Mouse (Mus musculus) C2C12 (cell line): ENCODE measurements around the gene Spef1. TPM values are rescaled to one million over a fixed set of nuclear protein-coding genes. Genes with fewer than 3 reads are reported as not detected.

Source experiments
- H3K27me3 ChIP-seq: one replicate; pipeline ENCODE4 v1.6.1; 2011; ENCODE audit not compliant: control insufficient read depth, insufficient read depth, insufficient read length
- H3K36me3 ChIP-seq: one replicate; pipeline ENCODE4 v1.6.1; 2011; ENCODE audit not compliant: control insufficient read depth, insufficient read depth
- H3K4me3 ChIP-seq: one replicate; pipeline ENCODE4 v1.5.1; 2011; ENCODE audit warnings: mild to moderate bottlenecking, control low read depth; ENCODE audit not compliant: poor library complexity, insufficient read depth, severe bottlenecking
- H3K79me2 ChIP-seq: one replicate; pipeline ENCODE4 v1.6.1; 2011; ENCODE audit not compliant: control insufficient read depth, insufficient read depth
- H3K79me3 ChIP-seq: one replicate; pipeline ENCODE4 v1.6.1; 2011; ENCODE audit warnings: low read depth, control low read depth
- H3ac ChIP-seq: one replicate; pipeline ENCODE3; 2011; ENCODE audit warnings: low read depth; ENCODE audit not compliant: control insufficient read depth, insufficient read length
- CEBPB ChIP-seq: IDR thresholded peaks from one replicate; pipeline ENCODE4 v1.6.1; 2011; ENCODE audit warnings: low read depth, mild to moderate bottlenecking, control low read depth, moderate library complexity
- CTCF ChIP-seq: IDR thresholded peaks from one replicate; pipeline ENCODE4 v1.5.1; 2011; ENCODE audit not compliant: control insufficient read depth, insufficient read depth, insufficient read length
- FOSL1 ChIP-seq: IDR thresholded peaks from one replicate; pipeline ENCODE4 v1.8.0; 2011; ENCODE audit warnings: mild to moderate bottlenecking, low read length; ENCODE audit not compliant: poor library complexity, insufficient read depth, severe bottlenecking
- MAX ChIP-seq: IDR thresholded peaks from one replicate; pipeline ENCODE4 v1.6.1; 2011; ENCODE audit warnings: mild to moderate bottlenecking, control low read depth
- MYOD1 ChIP-seq: IDR thresholded peaks from one replicate; pipeline ENCODE4 v1.6.1; 2011; ENCODE audit warnings: low read depth; ENCODE audit not compliant: control insufficient read depth, insufficient read length
- MYOG ChIP-seq: IDR thresholded peaks from one replicate; pipeline ENCODE4 v1.6.1; 2011; ENCODE audit not compliant: control insufficient read depth, insufficient read length; ENCODE audit errors: extremely low read depth
- USF1 ChIP-seq: IDR thresholded peaks from one replicate; pipeline ENCODE4 v1.6.1; 2011; ENCODE audit warnings: low read depth, mild to moderate bottlenecking, control low read depth, moderate library complexity
- polyA plus RNA-seq: library from polyadenylated mRNA; unstranded; fragments of >200 nt; fragmentation: generic; extraction: Trizol; gene quantifications from one replicate; pipeline ENCODE4 v1.2.1, GENCODE M21; 2012; ENCODE audit warnings: missing spikeins

The Spef1 gene
- polyA plus RNA-seq, 1 experiment: 7.6 TPM

GRCm38 (mm10) chr2:131163924-131164323, 23.2 kb downstream of the Spef1 start:
- no peak for TF ChIP-seq MYOG
- TF ChIP-seq USF1: no peak
- no peak for TF ChIP-seq MAX
- TF ChIP-seq CEBPB: no peak
- TF ChIP-seq CTCF: no peak
- no peak for TF ChIP-seq FOSL1
- no peak for TF ChIP-seq MYOD1
- no peak overlapping the region for H3K4me3 ChIP-seq
- H3K79me2 ChIP-seq: peaks cover 8% of the 10 kb centered on the region

DNA sequence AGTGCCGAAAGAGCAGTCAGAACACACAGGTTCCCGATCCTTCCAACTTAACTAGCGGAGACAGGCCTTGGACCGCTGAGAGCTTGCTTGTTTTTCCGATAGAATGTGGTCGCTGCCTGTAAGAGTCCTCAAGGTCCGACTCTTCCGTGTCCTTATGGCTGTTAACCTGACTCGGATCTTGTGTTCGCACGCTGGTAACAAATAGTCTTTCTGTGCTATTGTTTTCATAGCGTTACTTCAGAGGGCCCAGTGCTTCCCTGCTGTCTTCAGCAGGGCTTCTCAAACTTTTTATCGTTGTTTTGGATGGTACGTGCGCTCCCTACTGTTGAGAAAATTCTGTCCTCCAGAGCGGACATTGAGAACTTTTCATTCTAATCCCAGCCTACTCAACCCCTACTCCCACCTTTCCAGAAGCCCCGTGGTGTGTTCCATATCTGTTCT, 26.4 kb downstream of the Spef1 start:
- H3K27me3 ChIP-seq: no peaks in the 10 kb centered on the region
- TF ChIP-seq MAX (no peak), MYOG (no peak), CEBPB (no peak), USF1 (no peak), FOSL1 (no peak), CTCF (no peak), MYOD1 (no peak)

More at GRCm38 (mm10) chr2:131163924-131164323, 23.2 kb downstream of the Spef1 start:
- no peaks in the 10 kb centered on the region for H3K36me3 ChIP-seq
- no peak overlapping the region for H3ac ChIP-seq
- H3K27me3 ChIP-seq: no peaks in the 10 kb centered on the region
- peaks cover 2% of the 10 kb centered on the region for H3K79me3 ChIP-seq

GRCm38 (mm10) chr2:131159938-131160581, 27.0 kb downstream of the Spef1 start, which contains the start of gene 1700037H04Rik:
1700037H04Rik (minus strand) TSS chr2:131160081.
- Histone ChIP-seq H3K79me3 (peaks cover 10% of the 10 kb centered on the region), H3ac (peak within 1 kb of the TSS; percentile 68), H3K79me2 (peaks cover 33% of the 10 kb centered on the region), H3K4me3 (peak within 1 kb of the TSS; percentile 88), H3K27me3 (no peaks in the 10 kb centered on the region), H3K36me3 (peaks cover 6% of the 10 kb centered on the region)
- TF ChIP-seq FOSL1 (no peak), MAX (peak; percentile 98), USF1 (peak; percentile 99), CEBPB (no peak)

More for the DNA sequence above, 26.4 kb downstream of the Spef1 start:
- peak overlapping the region; percentile 88 for H3K4me3 ChIP-seq
- H3K36me3 ChIP-seq: peaks cover 4% of the 10 kb centered on the region
- H3K79me3 ChIP-seq: peaks cover 10% of the 10 kb centered on the region
- H3K79me2 ChIP-seq: peaks cover 33% of the 10 kb centered on the region
- peak overlapping the region; percentile 41 for H3ac ChIP-seq

DNA sequence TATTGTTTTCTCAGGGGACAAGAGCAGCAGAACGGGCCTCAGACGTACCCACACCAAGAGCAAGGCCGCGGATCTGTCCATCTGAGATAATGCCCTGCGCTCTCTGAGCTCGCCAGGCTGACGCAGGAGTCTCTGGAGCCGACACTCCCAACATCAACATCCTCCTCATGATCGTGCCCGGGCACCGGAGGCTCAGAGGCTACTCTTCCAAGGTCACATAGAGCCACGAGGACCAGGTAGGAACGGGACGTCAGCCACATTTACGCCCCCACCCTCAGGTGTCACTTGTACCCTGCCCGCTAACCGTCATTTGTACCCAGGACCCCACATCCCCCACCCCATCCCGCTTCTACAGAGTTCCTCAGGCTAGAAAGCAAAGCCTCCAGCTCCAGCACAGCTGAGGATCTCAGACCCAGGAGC, 27.6 kb downstream of the Spef1 start:
- Histone ChIP-seq H3ac (peak overlapping the region; percentile 68), H3K36me3 (peaks cover 11% of the 10 kb centered on the region), H3K79me3 (peaks cover 10% of the 10 kb centered on the region), H3K27me3 (no peaks in the 10 kb centered on the region), H3K79me2 (peaks cover 33% of the 10 kb centered on the region), H3K4me3 (peak overlapping the region; percentile 88)
- TF ChIP-seq CEBPB: no peak
- no peak for TF ChIP-seq FOSL1
- no peak for TF ChIP-seq CTCF
- TF ChIP-seq MYOG: no peak
- no peak for TF ChIP-seq MYOD1
- no peak for TF ChIP-seq MAX
- no peak for TF ChIP-seq USF1

DNA sequence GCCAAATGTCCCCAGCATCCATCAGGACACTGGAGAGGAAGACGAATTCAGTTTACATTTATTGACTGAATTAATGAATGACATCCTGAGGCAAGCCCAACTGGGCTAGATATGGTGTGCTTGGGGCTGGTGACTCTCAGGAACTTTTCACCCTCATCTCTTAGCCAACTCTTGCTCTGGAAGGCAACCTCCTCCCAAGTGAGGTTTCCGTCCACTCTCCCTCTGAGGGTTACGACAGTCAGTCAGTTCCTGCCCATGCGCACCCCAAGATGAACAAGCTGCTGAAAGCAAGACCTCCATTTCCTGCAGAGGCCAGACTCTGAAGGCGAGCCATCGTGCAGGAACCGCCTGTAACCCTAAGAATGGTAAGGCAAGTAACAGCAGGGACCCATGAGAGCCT, 30.1 kb downstream of the Spef1 start:
- peaks cover 33% of the 10 kb centered on the region for H3K79me2 ChIP-seq

GRCm38 (mm10) chr2:131154036-131154435, 33.0 kb downstream of the Spef1 start:
- TF ChIP-seq FOSL1 (no peak), CEBPB (no peak), MYOG (no peak), USF1 (no peak), MYOD1 (no peak), MAX (no peak), CTCF (no peak)
- Histone ChIP-seq H3K36me3 (peaks cover 48% of the 10 kb centered on the region), H3K79me3 (peaks cover 9% of the 10 kb centered on the region), H3K79me2 (peaks cover 25% of the 10 kb centered on the region), H3K4me3 (no peak overlapping the region), H3K27me3 (no peaks in the 10 kb centered on the region), H3ac (no peak overlapping the region)

More for the DNA sequence above, 30.1 kb downstream of the Spef1 start:
- TF ChIP-seq USF1: no peak
- no peak for TF ChIP-seq MYOG
- TF ChIP-seq CEBPB: no peak
- no peak for TF ChIP-seq MAX
- no peak for TF ChIP-seq MYOD1
- TF ChIP-seq CTCF: no peak
- TF ChIP-seq FOSL1: no peak
- Histone ChIP-seq H3K79me3 (peaks cover 10% of the 10 kb centered on the region), H3K27me3 (no peaks in the 10 kb centered on the region), H3K36me3 (peaks cover 20% of the 10 kb centered on the region), H3ac (no peak overlapping the region), H3K4me3 (no peak overlapping the region)
